Comparison of ENCODE assay signal across 16 mouse cellular contexts in the genomic region with DNA sequence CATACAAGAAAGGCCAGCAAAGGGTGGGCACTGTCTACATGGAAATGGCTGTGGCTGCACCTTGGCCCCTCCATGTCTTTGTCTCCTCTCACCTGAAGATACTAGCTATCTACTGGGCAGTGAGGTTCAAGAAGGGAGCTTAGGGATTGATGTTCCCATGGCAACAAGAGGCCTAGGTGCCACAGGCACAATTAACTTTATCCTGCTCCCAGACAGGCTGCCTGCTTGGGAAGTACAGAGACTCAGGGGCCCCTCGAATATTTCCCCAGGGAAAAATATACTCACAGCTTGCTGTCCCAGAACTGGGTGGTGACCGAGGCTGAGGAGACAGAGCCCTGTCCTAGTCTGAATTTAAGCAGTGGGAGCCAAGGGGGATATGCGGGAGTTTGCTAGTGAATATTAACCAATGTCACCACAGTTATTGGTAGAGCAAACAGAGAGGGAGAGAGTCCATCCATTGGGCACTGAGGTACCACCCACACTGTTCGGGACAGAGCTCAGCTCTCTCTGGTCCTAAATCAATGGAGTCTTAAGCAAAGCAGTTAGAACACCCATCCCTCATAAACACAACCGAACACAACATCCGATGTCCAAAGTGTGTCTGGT. TPM values are rescaled to one million over a fixed set of nuclear protein-coding genes. Genes with fewer than 3 reads are reported as not detected.
"Had no signal": no experiment of that assay in that cellular context is flagged by ENCODE, and none has a peak within 500 bp of the region (broad histone marks: within the 10 kb centered on the region; RNA-seq: fewer than 3 reads in every experiment).

A gene (minus strand): TSS at position 347 of the 606 bp plus-strand sequence.

RNA-seq across cellular contexts. Expression of the gene that starts here (rescaled TPM):
- total RNA-seq: layer of hippocampus, adult 18-20 months; layer of hippocampus, postnatal 14 days; left cerebral cortex, adult 8-10 months; left cerebral cortex, postnatal 14 days; left cerebral cortex, postnatal 4 days; megakaryocyte progenitor cell, adult 5-6 weeks; megakaryocyte-erythroid progenitor cell, adult 5-6 weeks; midbrain, postnatal 0 days had no signal
- polyA plus RNA-seq: inflammation-experienced regulatory T-cells, adult 6 months; limb, embryonic 12.5 days; midbrain, embryonic 11.5 days; midbrain, embryonic 14.5 days; midbrain, postnatal 0 days; neural tube, embryonic 11.5 days; neural tube, embryonic 14.5 days; small intestine, adult 2 months; thymus, postnatal 0 days had no signal
